Mouse (Mus musculus) stomach, embryonic 14.5 days (tissue): ENCODE measurements at regions not wholly inside any gene's neighbourhood (a gene's known extent, or its start where the extent isn't known, plus 50 kb on each side); places are given as distances from the start of the nearest gene placed in this dataset.

ENCODE experiments used
- ATAC-seq: fragments of 200-750 bp; cut with Nextera tagmentation; 2 replicates; pipeline ENCODE4 v1.8.0; 2017; ENCODE audit warnings: low read depth, moderate TSS enrichment; ENCODE audit not compliant: insufficient number of reproducible peaks, insufficient read depth, low FRiP score
- H3K27ac ChIP-seq: fragments of 300-500 bp; sonication (generic); 2 replicates; pipeline ENCODE4 v1.5.1; 2014; ENCODE audit warnings: mild to moderate bottlenecking, low read length, moderate library complexity, mixed read lengths
- H3K27me3 ChIP-seq: fragments of 300-500 bp; sonication (generic); 2 replicates; pipeline ENCODE4 v1.6.1; 2014; ENCODE audit warnings: low read length, control low read depth, mixed read lengths; ENCODE audit not compliant: control insufficient read depth, insufficient read depth
- H3K36me3 ChIP-seq: fragments of 300-500 bp; sonication (generic); 2 replicates; pipeline ENCODE4 v1.6.1; 2014; ENCODE audit warnings: mild to moderate bottlenecking, control low read depth, low read length, moderate library complexity, mixed read lengths; ENCODE audit not compliant: control insufficient read depth, insufficient read depth
- H3K4me1 ChIP-seq: fragments of 300-500 bp; sonication (generic); 2 replicates; pipeline ENCODE4 v1.6.1; 2014; ENCODE audit warnings: low read length, control low read depth, mixed read lengths; ENCODE audit not compliant: control insufficient read depth, insufficient read depth
- H3K4me2 ChIP-seq: fragments of 300-500 bp; sonication (generic); replicated peaks from 2 replicates; pipeline ENCODE4 v1.6.1; 2014; ENCODE audit warnings: low read depth, low read length, control low read depth
- H3K4me3 ChIP-seq: fragments of 300-500 bp; sonication (generic); 2 replicates; pipeline ENCODE4 v1.5.1; 2014; ENCODE audit warnings: low read depth, low read length, control low read depth
- H3K9ac ChIP-seq: fragments of 300-500 bp; sonication (generic); replicated peaks from 2 replicates; pipeline ENCODE4 v1.6.1; 2014; ENCODE audit warnings: low read depth, mild to moderate bottlenecking, control low read depth, low read length, moderate library complexity, mixed read lengths
- H3K9me3 ChIP-seq: fragments of 300-500 bp; sonication (generic); 2 replicates; pipeline ENCODE4 v1.6.1; 2016; ENCODE audit warnings: low read depth, low read length, control low read depth; ENCODE audit not compliant: control insufficient read depth
- WGBS: fragments of 180-500 bp; shearing (Covaris S2); extraction: QIAGEN DNeasy Blood & Tissue Kit; methylation state at CpG from one replicate; pipeline ENCODE4 v1.1.7; 2014; 5-methylcytosine and 5-hydroxymethylcytosine counted together

DNA sequence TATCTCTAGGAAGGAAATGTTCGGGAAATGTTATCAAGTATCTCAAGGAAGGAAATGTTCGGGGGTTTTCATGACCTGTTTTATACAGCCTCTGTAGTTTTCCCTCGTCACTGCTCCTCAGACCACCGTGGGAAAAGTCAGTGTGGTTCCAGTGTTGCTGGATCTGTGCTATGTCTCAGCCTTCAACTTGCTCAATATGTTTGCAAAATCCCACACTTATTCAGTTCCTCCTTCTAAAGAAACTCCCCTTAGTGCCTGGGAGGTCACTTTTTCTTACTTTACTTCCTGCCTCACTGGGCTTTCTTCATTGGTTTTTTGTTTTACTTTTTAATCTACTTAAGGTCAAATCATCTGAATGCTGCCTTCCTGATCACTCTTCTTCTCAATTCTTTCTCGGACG lies 150.8 kb upstream of the Btg1 start:
- no peak for ATAC-seq
- Histone ChIP-seq H3K27me3 (no peaks in the 10 kb centered on the region), H3K4me1 (0 out of 2 replicates have a peak, but pooled peaks cover 2% of the 10 kb centered on the region), H3K9me3 (no peaks in the 10 kb centered on the region), H3K4me2 (no peak overlapping the region), H3K4me3 (no peak overlapping the region), H3K36me3 (no peaks in the 10 kb centered on the region), H3K27ac (no peak overlapping the region), H3K9ac (no peak overlapping the region)
- 81% methylated on average over 6 of the region's 6 CpGs for WGBS

- Histone ChIP-seq H3K4me1 (0 out of 2 replicates have a peak, but pooled peaks cover 2% of the 10 kb centered on the region), H3K4me3 (no peak overlapping the region), H3K9ac (no peak overlapping the region), H3K36me3 (no peaks in the 10 kb centered on the region), H3K4me2 (no peak overlapping the region), H3K27ac (peak overlapping the region; percentile 57; the same call in 1 of the 2 replicates), H3K27me3 (no peaks in the 10 kb centered on the region), H3K9me3 (no peaks in the 10 kb centered on the region)
- WGBS = 83% methylated on average over 3 of the region's 3 CpGs
- no peak for ATAC-seq
Observed at GRCm38 (mm10) chr10:96466845-96467244, 150.0 kb upstream of the Btg1 start.

DNA sequence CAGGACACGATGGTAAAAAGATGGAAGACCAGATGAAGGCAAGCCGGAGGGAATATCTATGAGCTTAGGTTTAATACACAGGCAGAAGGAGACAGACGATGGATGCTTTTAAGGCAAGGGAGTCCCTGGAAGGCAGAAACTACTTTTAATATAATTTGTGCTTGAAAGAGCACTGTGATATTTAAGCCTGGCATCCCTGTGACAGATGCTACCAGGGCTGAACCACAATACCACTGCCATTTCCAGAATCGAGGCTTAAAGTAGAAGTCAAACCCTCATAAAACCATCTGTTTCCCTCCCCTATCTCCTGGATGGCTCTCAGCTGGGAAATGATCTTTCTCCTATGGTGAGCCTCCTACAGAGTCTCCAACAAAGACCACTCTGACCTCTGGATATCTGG lies 149.1 kb upstream of the Btg1 start:
- 0 out of 2 replicates have a peak, but pooled peaks cover 2% of the 10 kb centered on the region for H3K4me1 ChIP-seq
- no peaks in the 10 kb centered on the region for H3K36me3 ChIP-seq
- no peak overlapping the region for H3K4me3 ChIP-seq
- no peak overlapping the region for H3K4me2 ChIP-seq
- H3K9ac ChIP-seq = no peak overlapping the region
- peak overlapping the region; percentile 68 for H3K27ac ChIP-seq
- H3K27me3 ChIP-seq = no peaks in the 10 kb centered on the region
- 34% methylated on average over 4 of the region's 4 CpGs for WGBS
- ATAC-seq = no peak
- no peaks in the 10 kb centered on the region for H3K9me3 ChIP-seq

DNA sequence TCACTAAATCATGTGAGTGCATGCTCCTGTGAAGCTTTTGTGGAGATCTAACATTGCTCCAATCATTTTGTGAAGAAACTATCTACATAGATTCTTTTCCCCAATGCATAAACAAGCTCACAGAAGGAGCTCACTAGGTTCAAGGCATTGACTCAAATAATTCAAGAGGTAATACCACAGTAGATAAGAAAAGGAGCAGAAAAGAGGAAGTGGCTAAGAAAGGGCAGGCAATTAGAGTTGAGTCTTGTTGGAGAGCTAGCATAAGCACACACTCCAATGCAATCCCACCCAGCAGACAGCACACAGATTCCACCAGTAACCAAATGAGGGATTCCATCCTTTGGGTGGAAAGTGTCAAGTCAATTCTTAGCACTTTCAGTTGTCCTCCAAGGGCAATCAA lies 145.3 kb upstream of the Btg1 start:
- Histone ChIP-seq H3K4me1 (0 out of 2 replicates have a peak, but pooled peaks cover 2% of the 10 kb centered on the region), H3K9ac (no peak overlapping the region), H3K9me3 (no peaks in the 10 kb centered on the region), H3K4me3 (no peak overlapping the region), H3K27ac (no peak overlapping the region), H3K36me3 (no peaks in the 10 kb centered on the region), H3K4me2 (no peak overlapping the region), H3K27me3 (no peaks in the 10 kb centered on the region)
- ATAC-seq = no peak

GRCm38 (mm10) chr10:96479350-96479749 lies 137.5 kb upstream of the Btg1 start:
- Histone ChIP-seq H3K36me3 (no peaks in the 10 kb centered on the region), H3K9me3 (no peaks in the 10 kb centered on the region), H3K27ac (no peak overlapping the region), H3K4me3 (no peak overlapping the region), H3K27me3 (no peaks in the 10 kb centered on the region), H3K4me2 (0 out of 2 replicates have a peak overlapping the region, but pooled peaks have one; percentile 11), H3K4me1 (0 out of 2 replicates have a peak, but pooled peaks cover 12% of the 10 kb centered on the region), H3K9ac (no peak overlapping the region)
- no peak for ATAC-seq
- WGBS = 47% methylated on average over 12 of the region's 12 CpGs

GRCm38 (mm10) chr10:96479786-96480185 lies 137.0 kb upstream of the Btg1 start:
- H3K4me3 ChIP-seq = no peak overlapping the region
- no peaks in the 10 kb centered on the region for H3K27me3 ChIP-seq
- 0 out of 2 replicates have a peak, but pooled peaks cover 12% of the 10 kb centered on the region for H3K4me1 ChIP-seq
- ATAC-seq = no peak
- H3K9me3 ChIP-seq = no peaks in the 10 kb centered on the region; the same call in 1 of the 2 replicates
- H3K36me3 ChIP-seq = no peaks in the 10 kb centered on the region
- H3K9ac ChIP-seq = no peak overlapping the region
- H3K4me2 ChIP-seq = no peak overlapping the region
- H3K27ac ChIP-seq = no peak overlapping the region
- 42% methylated on average over 8 of the region's 8 CpGs for whole genome bisulfite sequencing

GRCm38 (mm10) chr10:96480453-96481324 lies 136.1 kb upstream of the Btg1 start:
- no peaks in the 10 kb centered on the region for H3K36me3 ChIP-seq
- ATAC-seq = no peak
- no peaks in the 10 kb centered on the region; the same call in 1 of the 2 replicates for H3K9me3 ChIP-seq
- 48% methylated on average over 14 of the region's 14 CpGs for WGBS
- no peak overlapping the region for H3K4me3 ChIP-seq
- H3K4me1 ChIP-seq = 0 out of 2 replicates have a peak, but pooled peaks cover 12% of the 10 kb centered on the region
- no peak overlapping the region for H3K9ac ChIP-seq
- 0 out of 2 replicates have a peak overlapping the region, but pooled peaks have one; percentile 10 for H3K4me2 ChIP-seq
- peak overlapping the region; percentile 15; the same call in 1 of the 2 replicates for H3K27ac ChIP-seq
- no peaks in the 10 kb centered on the region for H3K27me3 ChIP-seq

DNA sequence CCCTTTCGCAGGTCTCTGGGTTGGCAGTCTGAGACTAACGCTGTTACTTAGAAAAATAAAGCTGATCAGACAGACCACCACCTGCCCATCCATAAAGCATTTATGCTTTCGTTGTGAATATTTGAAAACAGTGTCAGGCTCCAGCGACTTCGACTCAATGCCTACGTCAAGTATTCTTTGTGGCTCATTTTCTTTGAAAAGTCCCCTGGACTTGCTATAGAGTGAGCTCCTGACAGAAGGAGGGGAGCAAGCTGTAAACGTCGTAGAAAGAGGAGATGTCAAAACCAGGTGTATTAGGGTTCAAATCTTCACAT lies 135.5 kb upstream of the Btg1 start:
- H3K36me3 ChIP-seq = no peaks in the 10 kb centered on the region
- no peaks in the 10 kb centered on the region; the same call in 1 of the 2 replicates for H3K9me3 ChIP-seq
- no peak overlapping the region for H3K4me2 ChIP-seq
- H3K27me3 ChIP-seq = no peaks in the 10 kb centered on the region
- WGBS = 77% methylated on average over 8 of the region's 8 CpGs
- no peak overlapping the region for H3K9ac ChIP-seq
- no peak overlapping the region for H3K4me3 ChIP-seq
- 0 out of 2 replicates have a peak, but pooled peaks cover 12% of the 10 kb centered on the region for H3K4me1 ChIP-seq
- no peak overlapping the region for H3K27ac ChIP-seq
- no peak for ATAC-seq
